In genomic region chr6:47877058-47877457, GRCm38 (mm10) we compare ENCODE assay signal across 8 mouse cellular contexts. TPM values are rescaled to one million over a fixed set of nuclear protein-coding genes. Genes with fewer than 3 reads are reported as not detected.
DNase-seq lines count a peak whose midpoint lies in the region; ATAC-seq and TF ChIP-seq lines count a peak whose summit lies in the region.

Gene Zfp282 (plus strand): TSS chr6:47877204.

- WGBS in lung, embryonic 15.5 days = 5% methylated on average over 9 of the region's 9 CpGs
- 6% methylated on average over 9 of the region's 9 CpGs for WGBS in hindbrain, embryonic 16.5 days
- WGBS in midbrain, embryonic 10.5 days = 6% methylated on average over 9 of the region's 9 CpGs

- H3K9me3 ChIP-seq in lung, embryonic 15.5 days = no peaks in the 10 kb centered on the region
- H3K9me3 ChIP-seq in hindbrain, embryonic 16.5 days (ENCODE audit: control insufficient read depth, low read length) = no peaks in the 10 kb centered on the region
- H3K9me3 ChIP-seq in midbrain, embryonic 10.5 days (replicated peaks) = no peaks in the 10 kb centered on the region

- no peaks in the 10 kb centered on the region for H3K27me3 ChIP-seq in lung, embryonic 15.5 days
- no peaks in the 10 kb centered on the region for H3K27me3 ChIP-seq in hindbrain, embryonic 16.5 days (replicated peaks; ENCODE audit: control insufficient read depth, insufficient read depth, low read length)
- no peaks in the 10 kb centered on the region for H3K27me3 ChIP-seq in midbrain, embryonic 10.5 days (ENCODE audit: low read depth, poor library complexity, severe bottlenecking)

- H3K36me3 ChIP-seq in lung, embryonic 15.5 days = peaks cover 22% of the 10 kb centered on the region
- H3K36me3 ChIP-seq in hindbrain, embryonic 16.5 days (ENCODE audit: control insufficient read depth, insufficient read depth, low read length) = peaks cover 10% of the 10 kb centered on the region
- peaks cover 29% of the 10 kb centered on the region for H3K36me3 ChIP-seq in midbrain, embryonic 10.5 days

- ATAC-seq in lung, embryonic 15.5 days (ENCODE audit: borderline replicate concordance, extremely low read depth, low FRiP score, low TSS enrichment) = no peak
- ATAC-seq in hindbrain, embryonic 16.5 days = no peak
- ATAC-seq in cerebellum, adult (ENCODE audit: insufficient number of reproducible peaks, low FRiP score, low TSS enrichment) = no peak
- ATAC-seq in frontal cortex, adult (ENCODE audit: low TSS enrichment) = no peak

- no peak for TF ChIP-seq POLR2A in embryonic fibroblast, embryonic 13.5 days (IDR thresholded peaks at IDR 0.05; ENCODE audit: low read depth, low read length)

- TF ChIP-seq CTCF in embryonic fibroblast, embryonic 13.5 days (IDR thresholded peaks at IDR 0.05; ENCODE audit: borderline replicate concordance, insufficient read depth, low read length) = no peak

- H3K4me2 ChIP-seq in lung, embryonic 15.5 days = peak within 1 kb of the TSS; percentile 77
- peak within 1 kb of the TSS; percentile 75 for H3K4me2 ChIP-seq in hindbrain, embryonic 16.5 days (ENCODE audit: low read length)

- H3K4me3 ChIP-seq in lung, embryonic 15.5 days = peak within 1 kb of the TSS; percentile 96
- peak within 1 kb of the TSS; percentile 63 for H3K4me3 ChIP-seq in embryonic fibroblast, embryonic 13.5 days (ENCODE audit: insufficient read depth, low read length)
- H3K4me3 ChIP-seq in hindbrain, embryonic 16.5 days (ENCODE audit: low read length) = peak within 1 kb of the TSS; percentile 89
- H3K4me3 ChIP-seq in midbrain, embryonic 10.5 days = peak within 1 kb of the TSS; percentile 84

- H3K4me1 ChIP-seq in lung, embryonic 15.5 days = peaks cover 19% of the 10 kb centered on the region
- H3K4me1 ChIP-seq in embryonic fibroblast, embryonic 13.5 days (ENCODE audit: control insufficient read depth, insufficient read depth, low read length) = 0 out of 2 replicates have a peak, but pooled peaks cover 6% of the 10 kb centered on the region
- H3K4me1 ChIP-seq in hindbrain, embryonic 16.5 days (ENCODE audit: control insufficient read depth, insufficient read depth, low read depth, low read length) = peaks cover 16% of the 10 kb centered on the region
- H3K4me1 ChIP-seq in midbrain, embryonic 10.5 days = peaks cover 21% of the 10 kb centered on the region

- peak within 1 kb of the TSS; percentile 91 for H3K9ac ChIP-seq in lung, embryonic 15.5 days
- H3K9ac ChIP-seq in hindbrain, embryonic 16.5 days (ENCODE audit: low read depth, low read length) = peak within 1 kb of the TSS; percentile 97

- DNase-seq in lung, adult 18-20 months = no peak
- no peak for DNase-seq in midbrain, embryonic 10.5 days (ENCODE audit: low spot score)
- DNase-seq in right cerebral cortex, postnatal 4 days = no peak

- H3K27ac ChIP-seq in lung, embryonic 15.5 days = peak within 1 kb of the TSS; percentile 99
- peak within 1 kb of the TSS; percentile 96 for H3K27ac ChIP-seq in embryonic fibroblast, embryonic 13.5 days (ENCODE audit: insufficient read depth, low read length)
- H3K27ac ChIP-seq in hindbrain, embryonic 16.5 days (ENCODE audit: low read depth, low read length) = peak within 1 kb of the TSS; percentile 96
- H3K27ac ChIP-seq in midbrain, embryonic 10.5 days (replicated peaks) = peak within 1 kb of the TSS; percentile 97

RNA-seq across cellular contexts. Expression of gene Zfp282, which starts in this region (rescaled TPM):
- 16.6 and 17.9 TPM in 2 replicates for polyA plus RNA-seq in lung, embryonic 15.5 days (2015; fragmentation: Nextera tagmentation; extraction: Ambion mirVana)
- 8.0 and 9.6 TPM in 2 replicates for polyA plus RNA-seq in embryonic fibroblast, embryonic 13.5 days (2011; ENCODE audit: insufficient read length, low read depth, missing spikeins)
- polyA plus RNA-seq in hindbrain, embryonic 16.5 days (2015; fragmentation: Nextera tagmentation; extraction: Ambion mirVana) = 20.9 and 22.9 TPM in 2 replicates
- polyA plus RNA-seq in midbrain, embryonic 10.5 days (2016; fragmentation: Nextera tagmentation; extraction: Ambion mirVana) = 16.3 and 19.4 TPM in 2 replicates
